Mouse (Mus musculus) midbrain, postnatal 0 days (tissue): Measurements from ENCODE around the gene Tmprss11c. TPM values are rescaled to one million over a fixed set of nuclear protein-coding genes. Genes with fewer than 3 reads are reported as not detected.

Source experiments
- ATAC-seq: fragments of 200-750 bp; cut with Nextera tagmentation; 2 replicates; pipeline ENCODE4 v1.8.0; 2017; ENCODE audit warnings: moderate number of reproducible peaks, mild to moderate bottlenecking, moderate TSS enrichment, moderate library complexity; ENCODE audit not compliant: low FRiP score
- DNase-seq: peaks from one replicate; pipeline ENCODE4 v3.0.0-alpha.2; 2015; ENCODE audit warnings: low spot score
- H3K27ac ChIP-seq: fragments of 300-500 bp; sonication (generic); 2 replicates; pipeline ENCODE4 v1.5.1; 2014; ENCODE audit warnings: low read depth, mild to moderate bottlenecking, low read length, mixed read lengths
- H3K27me3 ChIP-seq: fragments of 300-500 bp; sonication (generic); 2 replicates; pipeline ENCODE4 v1.6.1; 2014; ENCODE audit warnings: low read length, control low read depth, mixed read lengths; ENCODE audit not compliant: insufficient read depth
- H3K36me3 ChIP-seq: fragments of 300-500 bp; sonication (generic); 2 replicates; pipeline ENCODE4 v1.6.1; 2014; ENCODE audit warnings: low read length, control low read depth, mixed read lengths; ENCODE audit not compliant: insufficient read depth
- H3K4me1 ChIP-seq: fragments of 300-500 bp; sonication (generic); 2 replicates; pipeline ENCODE4 v1.6.1; 2014; ENCODE audit warnings: mild to moderate bottlenecking, control low read depth, antibody characterized with exemption, low read length, mixed read lengths; ENCODE audit not compliant: insufficient read depth
- H3K4me2 ChIP-seq: fragments of 300-500 bp; sonication (generic); 2 replicates; pipeline ENCODE4 v1.6.1; 2014; ENCODE audit warnings: low read depth, mild to moderate bottlenecking, low read length, mixed read lengths; ENCODE audit not compliant: poor library complexity, severe bottlenecking
- H3K4me3 ChIP-seq: fragments of 300-500 bp; sonication (generic); 2 replicates; pipeline ENCODE4 v1.5.1; 2014; ENCODE audit warnings: low read depth, mild to moderate bottlenecking, low read length, moderate library complexity
- H3K9ac ChIP-seq: fragments of 300-500 bp; sonication (generic); replicated peaks from 2 replicates; pipeline ENCODE4 v1.6.1; 2014; ENCODE audit warnings: mild to moderate bottlenecking, low read length, moderate library complexity, mixed read lengths; ENCODE audit not compliant: poor library complexity, severe bottlenecking
- H3K9me3 ChIP-seq: fragments of 300-500 bp; sonication (generic); 2 replicates; pipeline ENCODE4 v1.6.1; 2016; ENCODE audit warnings: low read length, control low read depth
- CTCF ChIP-seq: IDR thresholded peaks from 2 replicates; pipeline ENCODE4 v1.5.1; 2016; ENCODE audit warnings: antibody characterized with exemption, mild to moderate bottlenecking
- WGBS: fragments of 180-500 bp; shearing (Covaris S2); extraction: QIAGEN DNeasy Blood & Tissue Kit; methylation state at CpG from one replicate; pipeline ENCODE4 v1.1.7; 2014; 5-methylcytosine and 5-hydroxymethylcytosine counted together
- polyA plus RNA-seq: library from polyadenylated mRNA; unstranded; fragments of >200 nt; fragmentation: Nextera tagmentation; extraction: Ambion mirVana; gene quantifications from 2 replicates; pipeline ENCODE4 v1.2.1, GENCODE M21; 2015
- total RNA-seq: library from RNA; depleted of rRNA; stranded (reverse); fragments of >200 nt; gene quantifications from 2 replicates; pipeline ENCODE4 v1.2.3, GENCODE M21; 2014

The Tmprss11c gene
- total and polyA plus RNA-seq, 2 experiments from 2014 or later = not detected

- H3K27ac ChIP-seq = no peak overlapping the region
- ATAC-seq = no peak
- WGBS = 83% methylated on average over 3 of the region's 3 CpGs
- no peaks in the 10 kb centered on the region for H3K9me3 ChIP-seq
- DNase-seq = no peak
- TF ChIP-seq CTCF = no peak
- no peak overlapping the region for H3K9ac ChIP-seq
- H3K4me2 ChIP-seq = no peak overlapping the region
- no peaks in the 10 kb centered on the region for H3K36me3 ChIP-seq
- no peak overlapping the region for H3K4me3 ChIP-seq
- no peaks in the 10 kb centered on the region for H3K27me3 ChIP-seq
- no peaks in the 10 kb centered on the region for H3K4me1 ChIP-seq
Measured at GRCm38 (mm10) chr5:86244275-86244674, 44.8 kb downstream of the Tmprss11c start.

GRCm38 (mm10) chr5:86227156-86227853 lies 61.8 kb downstream of the Tmprss11c start:
- H3K9ac ChIP-seq = no peak overlapping the region
- 90% methylated on average over 5 of the region's 5 CpGs for WGBS
- no peaks in the 10 kb centered on the region for H3K9me3 ChIP-seq
- no peak for DNase-seq
- no peak overlapping the region for H3K4me3 ChIP-seq
- H3K4me1 ChIP-seq = no peaks in the 10 kb centered on the region
- H3K27ac ChIP-seq = no peak overlapping the region
- no peak for ATAC-seq
- H3K27me3 ChIP-seq = no peaks in the 10 kb centered on the region
- no peak for TF ChIP-seq CTCF
- no peaks in the 10 kb centered on the region for H3K36me3 ChIP-seq
- no peak overlapping the region for H3K4me2 ChIP-seq

- Histone ChIP-seq H3K36me3 (no peaks in the 10 kb centered on the region), H3K9me3 (no peaks in the 10 kb centered on the region), H3K4me1 (no peaks in the 10 kb centered on the region), H3K4me2 (no peak within 1 kb of the TSS), H3K9ac (no peak within 1 kb of the TSS), H3K27ac (no peak within 1 kb of the TSS), H3K27me3 (no peaks in the 10 kb centered on the region), H3K4me3 (no peak within 1 kb of the TSS)
- no peak for ATAC-seq
- 93% methylated on average over 10 of the region's 10 CpGs for WGBS
- DNase-seq = no peak
- no peak for TF ChIP-seq CTCF
Measured at GRCm38 (mm10) chr5:86197801-86198200, 91.3 kb downstream of the Tmprss11c start, which contains the start of gene Gnrhr. Gene Gnrhr (minus strand): TSS chr5:86197901.

- WGBS = 13% methylated on average over 4 of the region's 4 CpGs
- peak; percentile 64; the same call in 1 of the 2 replicates for ATAC-seq
- peak; percentile 80 for DNase-seq
Measured at GRCm38 (mm10) chr5:86191356-86191755, 97.8 kb downstream of the Tmprss11c start.

GRCm38 (mm10) chr5:86190770-86191169 lies 98.3 kb downstream of the Tmprss11c start:
- no peak overlapping the region for H3K4me3 ChIP-seq
- 23% methylated on average over 5 of the region's 5 CpGs for WGBS
- no peaks in the 10 kb centered on the region for H3K9me3 ChIP-seq
- H3K9ac ChIP-seq = no peak overlapping the region
- H3K27ac ChIP-seq = no peak overlapping the region
- no peaks in the 10 kb centered on the region for H3K4me1 ChIP-seq
- no peaks in the 10 kb centered on the region for H3K27me3 ChIP-seq
- peak; percentile 62 for TF ChIP-seq CTCF
- H3K36me3 ChIP-seq = no peaks in the 10 kb centered on the region
- peak; percentile 57 for DNase-seq
- no peak for ATAC-seq
- H3K4me2 ChIP-seq = no peak overlapping the region

More at GRCm38 (mm10) chr5:86191356-86191755, 97.8 kb downstream of the Tmprss11c start:
- no peak overlapping the region for H3K27ac ChIP-seq
- no peaks in the 10 kb centered on the region for H3K4me1 ChIP-seq
- H3K9me3 ChIP-seq = no peaks in the 10 kb centered on the region
- no peak overlapping the region for H3K4me3 ChIP-seq
- no peaks in the 10 kb centered on the region for H3K27me3 ChIP-seq
- H3K36me3 ChIP-seq = no peaks in the 10 kb centered on the region
- no peak overlapping the region for H3K9ac ChIP-seq
- H3K4me2 ChIP-seq = no peak overlapping the region
- TF ChIP-seq CTCF = peak; percentile 89

GRCm38 (mm10) chr5:86190290-86190689 lies 98.8 kb downstream of the Tmprss11c start:
- Histone ChIP-seq H3K27me3 (no peaks in the 10 kb centered on the region), H3K36me3 (no peaks in the 10 kb centered on the region), H3K4me3 (no peak overlapping the region), H3K9ac (no peak overlapping the region), H3K9me3 (no peaks in the 10 kb centered on the region), H3K4me2 (no peak overlapping the region), H3K27ac (no peak overlapping the region), H3K4me1 (no peaks in the 10 kb centered on the region)
- DNase-seq = no peak
- ATAC-seq = no peak
- no peak for TF ChIP-seq CTCF
- WGBS = 37% methylated on average over 15 of the region's 15 CpGs
